Mouse (Mus musculus) midbrain, embryonic 11.5 days (tissue): ENCODE measurements at regions not wholly inside any gene's neighbourhood (a gene's known extent, or its start where the extent isn't known, plus 50 kb on each side); places are given as distances from the start of the nearest gene placed in this dataset.

Experiments
- ATAC-seq: fragments of 200-750 bp; cut with Nextera tagmentation; 2 replicates; pipeline ENCODE4 v1.8.0; 2017; ENCODE audit warnings: moderate TSS enrichment, moderate library complexity; ENCODE audit not compliant: low FRiP score
- DNase-seq: peaks from one replicate; pipeline ENCODE4 v3.0.0; 2015; ENCODE audit warnings: low spot score; ENCODE audit errors: missing footprints
- H3K27ac ChIP-seq: fragments of 300-500 bp; sonication (generic); 2 replicates; pipeline ENCODE4 v1.5.1; 2014; ENCODE audit warnings: low read depth, low read length
- H3K27me3 ChIP-seq: fragments of 300-500 bp; sonication (generic); 2 replicates; pipeline ENCODE4 v1.6.1; 2014; ENCODE audit warnings: mild to moderate bottlenecking, low read length, moderate library complexity, mixed read lengths; ENCODE audit not compliant: control insufficient read depth, insufficient read depth
- H3K36me3 ChIP-seq: fragments of 300-500 bp; sonication (generic); 2 replicates; pipeline ENCODE4 v1.6.1; 2014; ENCODE audit warnings: mild to moderate bottlenecking, low read length, moderate library complexity, mixed read lengths; ENCODE audit not compliant: control insufficient read depth, insufficient read depth
- H3K4me1 ChIP-seq: fragments of 300-500 bp; sonication (generic); 2 replicates; pipeline ENCODE4 v1.6.1; 2014; ENCODE audit warnings: low read length; ENCODE audit not compliant: control insufficient read depth, insufficient read depth
- H3K4me2 ChIP-seq: fragments of 300-500 bp; sonication (generic); 2 replicates; pipeline ENCODE4 v1.6.1; 2014; ENCODE audit warnings: mild to moderate bottlenecking, moderate library complexity
- H3K4me3 ChIP-seq: fragments of 300-500 bp; sonication (generic); 2 replicates; pipeline ENCODE4 v1.5.1; 2014; ENCODE audit warnings: low read depth, low read length
- H3K9ac ChIP-seq: fragments of 300-500 bp; sonication (generic); 2 replicates; pipeline ENCODE4 v1.6.1; 2014; ENCODE audit warnings: low read length
- H3K9me3 ChIP-seq: fragments of 300-500 bp; sonication (generic); 2 replicates; pipeline ENCODE4 v1.6.1; 2016; ENCODE audit warnings: low read length; ENCODE audit not compliant: control insufficient read depth
- WGBS: fragments of 180-500 bp; shearing (Covaris S2); extraction: QIAGEN DNeasy Blood & Tissue Kit; methylation state at CpG from one replicate; pipeline ENCODE4 v1.1.7; 2014; 5-methylcytosine and 5-hydroxymethylcytosine counted together

DNA sequence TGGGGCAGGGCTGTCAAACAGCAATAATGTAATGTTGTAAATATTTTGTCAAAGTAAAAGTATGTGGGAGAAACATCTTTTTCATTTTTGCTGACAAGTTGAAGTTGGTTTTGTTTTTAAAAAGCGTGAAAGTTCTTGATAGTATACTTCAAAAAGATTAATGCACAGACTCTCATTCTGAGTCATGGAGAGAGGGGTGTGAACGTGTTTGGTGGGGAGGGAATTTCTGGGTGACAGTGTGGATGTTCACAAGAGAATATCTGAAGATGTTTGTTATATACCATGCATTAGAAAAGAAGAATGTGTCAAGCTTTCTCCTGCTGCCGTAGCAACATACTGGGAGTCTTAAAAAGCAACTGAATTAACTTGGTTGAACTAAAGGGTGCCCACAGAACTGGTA is 57.0 kb downstream of the Rps29 start:
- Histone ChIP-seq H3K36me3 (no peaks in the 10 kb centered on the region), H3K27me3 (no peaks in the 10 kb centered on the region), H3K4me3 (no peak overlapping the region), H3K9me3 (no peaks in the 10 kb centered on the region), H3K4me1 (no peaks in the 10 kb centered on the region), H3K27ac (no peak overlapping the region), H3K4me2 (no peak overlapping the region), H3K9ac (no peak overlapping the region)
- no peak for ATAC-seq
- WGBS = 81% methylated on average over 3 of the region's 3 CpGs
- no peak for DNase-seq

DNA sequence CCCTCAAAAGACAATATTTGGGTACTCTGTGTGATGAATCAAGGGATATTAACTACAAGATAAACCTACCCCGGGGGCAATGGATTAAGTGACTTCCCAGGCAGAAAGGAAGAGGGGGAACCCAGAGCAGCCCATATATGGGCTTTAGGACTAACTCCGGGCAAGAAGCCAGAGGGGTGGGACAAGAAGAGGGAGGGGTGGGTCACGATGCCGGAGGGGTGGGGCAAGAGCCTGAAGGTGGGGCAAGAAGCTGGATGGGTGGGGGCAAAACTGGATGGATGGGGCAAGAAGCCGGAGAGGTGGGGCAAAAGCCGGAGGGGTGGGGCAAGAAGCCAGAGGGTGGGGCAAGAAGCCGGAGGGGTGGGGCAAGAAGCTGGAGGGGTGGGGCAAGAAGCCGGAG is 64.1 kb downstream of the Rps29 start:
- no peak overlapping the region for H3K4me3 ChIP-seq
- no peak overlapping the region for H3K9ac ChIP-seq
- no peaks in the 10 kb centered on the region for H3K36me3 ChIP-seq
- no peak overlapping the region for H3K4me2 ChIP-seq
- H3K4me1 ChIP-seq = no peaks in the 10 kb centered on the region
- no peak for ATAC-seq
- H3K27ac ChIP-seq = no peak overlapping the region
- no peak for DNase-seq
- H3K27me3 ChIP-seq = no peaks in the 10 kb centered on the region
- no peaks in the 10 kb centered on the region for H3K9me3 ChIP-seq
- WGBS = 93% methylated on average over 7 of the region's 8 CpGs

DNA sequence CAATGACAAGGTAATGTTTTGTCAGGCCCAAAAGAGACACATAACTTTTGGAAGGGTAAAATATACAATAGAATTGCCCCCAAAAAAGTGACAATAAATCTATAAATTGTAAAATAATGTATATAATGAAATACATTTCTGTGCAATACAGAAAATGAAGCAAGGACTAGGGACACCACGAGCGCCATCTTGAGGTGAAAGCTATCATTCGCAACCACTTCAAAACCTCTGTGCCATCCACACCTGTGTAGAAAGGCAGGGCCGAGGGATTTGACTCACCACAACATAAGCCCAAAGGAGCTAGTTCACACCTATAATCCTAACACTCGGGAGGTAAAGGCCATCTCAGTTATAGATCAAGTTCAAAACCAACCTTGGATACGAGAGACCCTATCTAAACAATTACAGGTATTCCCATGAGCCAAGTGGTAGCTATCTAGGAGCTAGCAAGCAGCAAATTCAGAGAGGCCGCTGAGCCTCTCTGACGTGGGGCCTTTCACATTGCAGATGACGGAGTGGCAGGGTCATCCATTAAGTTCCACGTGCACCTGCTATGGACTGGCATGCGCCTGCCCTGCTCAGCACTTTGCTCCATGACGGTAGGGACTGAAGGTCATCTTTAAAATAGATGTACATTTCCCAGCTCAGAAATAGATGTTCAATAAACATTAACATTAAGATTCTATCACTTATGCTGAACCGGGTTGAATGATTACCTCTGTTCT is 65.8 kb downstream of the Rps29 start:
- no peak overlapping the region for H3K4me3 ChIP-seq
- H3K9me3 ChIP-seq = no peaks in the 10 kb centered on the region
- ATAC-seq (no peak), DNase-seq (peak; percentile 81)
- no peaks in the 10 kb centered on the region for H3K4me1 ChIP-seq
- H3K27me3 ChIP-seq = no peaks in the 10 kb centered on the region
- no peak overlapping the region for H3K27ac ChIP-seq
- WGBS = 72% methylated on average over 13 of the region's 13 CpGs
- no peaks in the 10 kb centered on the region for H3K36me3 ChIP-seq
- no peak overlapping the region for H3K4me2 ChIP-seq
- H3K9ac ChIP-seq = no peak overlapping the region

DNA sequence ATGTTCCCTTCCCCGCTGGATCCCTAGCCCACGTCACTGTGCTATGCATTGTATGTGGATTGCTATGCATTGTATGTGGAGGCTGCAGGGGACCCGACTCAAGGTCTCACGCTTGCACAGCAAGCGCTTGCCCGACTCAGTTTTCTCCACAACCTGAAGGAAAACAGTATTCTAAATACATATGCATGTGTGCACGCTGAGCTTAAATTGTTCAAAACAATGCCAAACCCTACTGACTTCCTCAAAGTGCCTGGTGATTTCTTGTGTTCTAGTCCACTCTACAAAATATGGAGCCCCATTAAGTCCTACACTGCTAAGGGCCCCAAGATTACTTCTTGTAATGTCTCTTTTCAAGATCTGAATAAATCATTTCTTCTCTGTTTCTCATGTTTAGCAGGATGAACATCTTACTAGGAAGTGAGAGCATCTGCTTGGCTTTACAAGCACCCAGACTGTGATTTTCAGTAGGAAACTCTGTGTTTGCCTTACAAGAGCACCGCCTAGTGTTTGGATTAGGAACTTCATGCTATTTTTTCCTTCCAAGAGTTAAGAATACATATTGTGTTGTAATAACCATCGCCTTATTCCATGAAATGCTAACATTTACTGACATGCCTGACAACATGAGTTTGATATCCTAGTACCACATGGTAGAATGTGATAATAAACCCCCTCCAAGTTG is 70.9 kb downstream of the Rps29 start:
- peak; percentile 98 for DNase-seq
- Histone ChIP-seq H3K4me1 (0 out of 2 replicates have a peak, but pooled peaks cover 3% of the 10 kb centered on the region), H3K36me3 (no peaks in the 10 kb centered on the region), H3K4me3 (no peak overlapping the region), H3K9me3 (no peaks in the 10 kb centered on the region), H3K9ac (no peak overlapping the region), H3K27me3 (no peaks in the 10 kb centered on the region), H3K27ac (no peak overlapping the region), H3K4me2 (peak overlapping the region; percentile 2; the same call in 1 of the 2 replicates)
- 59% methylated on average over 9 of the region's 9 CpGs for WGBS
- ATAC-seq = peak; percentile 40

DNA sequence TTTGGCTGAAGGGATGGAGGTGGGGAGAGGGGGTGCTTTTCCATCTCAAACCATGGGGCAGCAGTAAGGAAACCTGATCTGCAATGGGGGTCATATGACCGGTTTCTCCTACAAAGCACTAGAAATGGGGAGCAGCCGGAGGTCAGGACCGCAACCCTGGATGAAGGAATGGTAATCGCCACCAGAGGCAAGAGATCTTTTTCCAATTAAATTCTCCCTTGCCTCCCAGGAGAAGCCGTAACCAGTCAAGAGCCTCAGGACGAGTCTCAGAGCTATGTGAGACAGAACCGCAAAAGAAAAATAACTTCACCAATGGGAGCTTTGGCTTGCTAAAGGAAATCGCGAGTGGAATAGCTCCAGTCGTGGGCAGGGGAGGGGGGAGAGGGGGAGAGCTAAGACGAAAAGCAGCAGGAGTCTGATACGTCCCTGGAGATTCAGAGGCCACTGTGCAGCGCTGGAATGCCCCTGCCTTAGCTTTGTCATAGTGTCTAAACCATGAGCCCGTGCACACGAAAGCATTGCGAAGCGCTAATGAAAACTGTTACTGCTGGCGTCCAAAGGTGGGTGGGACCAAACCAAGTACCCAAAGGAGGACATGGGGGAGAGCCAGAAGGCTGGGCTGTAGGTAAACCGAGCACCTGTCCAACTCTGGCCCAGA is 73.3 kb downstream of the Rps29 start:
- 37% methylated on average over 19 of the region's 19 CpGs for WGBS
- Histone ChIP-seq H3K27ac (no peak overlapping the region), H3K9ac (no peak overlapping the region), H3K4me1 (0 out of 2 replicates have a peak, but pooled peaks cover 3% of the 10 kb centered on the region), H3K4me2 (peak overlapping the region; percentile 22; the same call in 1 of the 2 replicates), H3K9me3 (no peaks in the 10 kb centered on the region), H3K4me3 (no peak overlapping the region), H3K36me3 (no peaks in the 10 kb centered on the region), H3K27me3 (no peaks in the 10 kb centered on the region)
- DNase-seq (peak; percentile 86), ATAC-seq (no peak)

DNA sequence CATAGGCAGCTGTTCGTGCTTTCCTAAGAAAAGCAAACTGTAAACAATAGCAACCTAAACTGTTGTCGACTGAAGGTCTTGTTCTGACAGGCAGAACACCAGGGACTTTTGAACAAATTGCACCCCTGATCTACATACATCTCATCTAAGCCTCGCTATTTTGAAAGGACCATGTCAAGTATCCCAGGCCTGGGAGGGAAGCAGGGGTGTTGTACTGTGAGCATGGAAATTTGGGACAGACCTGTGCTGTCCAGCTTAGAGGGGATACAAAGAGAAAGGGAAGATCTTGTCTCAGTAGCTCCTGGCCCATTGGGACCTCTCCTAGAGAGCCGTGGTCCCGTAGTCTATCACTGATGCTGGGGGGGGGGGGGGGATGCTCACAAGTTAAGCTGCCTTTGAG is 74.3 kb downstream of the Rps29 start:
- Histone ChIP-seq H3K4me3 (no peak overlapping the region), H3K4me2 (no peak overlapping the region), H3K9me3 (no peaks in the 10 kb centered on the region), H3K27ac (no peak overlapping the region), H3K36me3 (no peaks in the 10 kb centered on the region), H3K4me1 (0 out of 2 replicates have a peak, but pooled peaks cover 3% of the 10 kb centered on the region), H3K27me3 (no peaks in the 10 kb centered on the region), H3K9ac (no peak overlapping the region)
- DNase-seq (peak; percentile 77), ATAC-seq (no peak)
- 69% methylated on average over 5 of the region's 5 CpGs for WGBS

DNA sequence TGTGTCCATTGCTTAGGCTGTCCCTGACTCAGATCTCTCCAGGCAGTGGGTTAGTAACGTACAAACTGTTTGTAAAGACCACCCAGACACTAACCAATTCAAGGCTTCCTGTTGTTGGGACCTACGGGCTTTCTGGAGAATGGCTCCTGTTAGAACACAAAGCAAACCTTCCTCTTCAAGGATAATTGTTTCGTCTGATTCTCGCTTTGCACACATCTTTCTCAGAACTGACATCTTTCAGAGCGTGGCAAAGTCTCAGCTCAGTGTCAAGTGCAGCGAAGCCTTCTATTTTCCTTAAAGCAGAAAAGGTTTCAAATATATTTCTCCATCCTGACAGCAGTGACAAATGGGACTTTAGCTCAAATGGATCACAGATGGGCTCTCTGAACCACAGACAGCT is 76.9 kb downstream of the Rps29 start:
- H3K9ac ChIP-seq = no peak overlapping the region
- H3K4me2 ChIP-seq = no peak overlapping the region
- H3K27ac ChIP-seq = no peak overlapping the region
- no peak overlapping the region for H3K4me3 ChIP-seq
- 38% methylated on average over 6 of the region's 6 CpGs for whole genome bisulfite sequencing
- H3K4me1 ChIP-seq = 0 out of 2 replicates have a peak, but pooled peaks cover 3% of the 10 kb centered on the region
- no peaks in the 10 kb centered on the region for H3K27me3 ChIP-seq
- peak; percentile 86 for DNase-seq
- no peak for ATAC-seq
- H3K9me3 ChIP-seq = no peaks in the 10 kb centered on the region
- no peaks in the 10 kb centered on the region for H3K36me3 ChIP-seq

DNA sequence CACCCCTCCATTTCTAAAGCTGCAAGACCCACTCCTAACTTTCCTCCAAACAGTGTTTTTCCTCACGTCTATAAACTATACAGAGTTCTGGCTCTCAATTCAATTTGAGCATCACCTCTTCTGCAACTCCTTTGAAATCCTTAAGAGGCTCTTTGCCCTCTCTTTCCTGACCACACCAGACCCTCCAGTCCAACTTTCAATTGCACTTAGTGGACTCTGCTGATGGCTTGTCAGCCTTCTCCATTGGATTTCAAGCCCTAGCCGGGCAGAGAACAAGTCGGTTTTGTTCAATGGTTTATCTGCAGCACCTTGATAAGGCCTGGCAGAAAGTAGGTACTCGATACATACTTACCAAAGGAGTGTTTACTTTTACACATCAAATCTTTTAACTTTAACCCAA is 119.4 kb downstream of the Rps29 start:
- no peak for ATAC-seq
- H3K27me3 ChIP-seq = no peaks in the 10 kb centered on the region
- 81% methylated on average over 4 of the region's 4 CpGs for WGBS

DNA sequence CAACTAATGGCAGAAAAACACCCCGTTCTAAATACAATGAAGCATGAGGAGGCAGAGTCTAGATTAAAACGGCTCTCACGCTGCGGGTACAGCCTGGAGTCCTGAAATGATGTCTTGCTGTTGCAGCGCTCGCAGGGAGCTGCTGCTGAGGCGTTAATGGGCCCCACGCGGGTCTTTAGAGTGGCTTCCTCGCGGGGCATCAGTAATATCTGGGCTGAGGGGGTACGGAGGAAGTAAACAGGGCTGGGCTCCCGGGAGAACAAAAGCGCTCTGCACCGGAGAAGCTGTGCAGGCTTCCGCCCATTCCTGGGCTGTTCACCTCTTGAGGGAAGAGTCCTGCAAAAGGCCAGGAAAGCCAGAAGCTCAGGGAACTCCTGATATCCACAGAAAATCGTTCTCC is 135.4 kb downstream of the Rps29 start:
- Histone ChIP-seq H3K4me3 (no peak overlapping the region), H3K4me2 (no peak overlapping the region), H3K27me3 (no peaks in the 10 kb centered on the region), H3K36me3 (no peaks in the 10 kb centered on the region), H3K27ac (no peak overlapping the region), H3K9me3 (no peaks in the 10 kb centered on the region), H3K4me1 (no peaks in the 10 kb centered on the region), H3K9ac (no peak overlapping the region)
- 67% methylated on average over 17 of the region's 17 CpGs for WGBS
- no peak for ATAC-seq
- no peak for DNase-seq

More for the DNA sequence above, 119.4 kb downstream of the Rps29 start:
- no peak for DNase-seq
- Histone ChIP-seq H3K4me2 (no peak overlapping the region), H3K4me1 (no peaks in the 10 kb centered on the region), H3K36me3 (no peaks in the 10 kb centered on the region), H3K9ac (no peak overlapping the region), H3K9me3 (no peaks in the 10 kb centered on the region), H3K27ac (no peak overlapping the region), H3K4me3 (no peak overlapping the region)
